Mouse (Mus musculus) MEL (cell line): ENCODE measurements around the gene Mfng. TPM values are rescaled to one million over a fixed set of nuclear protein-coding genes. Genes with fewer than 3 reads are reported as not detected.
A peak's percentile ranks its signal among the peaks of the same experiment; 100 is the strongest.

ENCODE experiments used
- DNase-seq: peaks from one replicate; pipeline ENCODE4 v3.0.0; 2011; ENCODE audit warnings: low read depth, low spot score
- H3K27ac ChIP-seq: 2 replicates; pipeline ENCODE4 v1.5.1; 2012; ENCODE audit warnings: low read depth, mild to moderate bottlenecking, control low read depth, low read length, moderate library complexity; ENCODE audit not compliant: control insufficient read depth
- H3K27me3 ChIP-seq, 2 experiments: fragments of 150-350 bp in 1 of 2; sonication (generic) in 1 of 2; 2 replicates each; pipeline ENCODE4 v1.6.1; 2012; ENCODE audit warnings: low read length in 2 of 2, mild to moderate bottlenecking in 2 of 2, improper control_type of control experiment in 1 of 2, moderate library complexity in 1 of 2; ENCODE audit not compliant: insufficient read depth in 2 of 2, control insufficient read depth in 1 of 2
- H3K36me3 ChIP-seq, 2 experiments: 2 replicates each; pipeline ENCODE4 v1.6.1; 2012 to 2014; ENCODE audit warnings: low read length in 2 of 2, improper control_type of control experiment in 1 of 2, inconsistent platforms in 1 of 2, mild to moderate bottlenecking in 1 of 2; ENCODE audit not compliant: insufficient read depth in 2 of 2, control insufficient read depth in 1 of 2
- H3K4me1 ChIP-seq, 2 experiments: fragments of 150-350 bp in 1 of 2; sonication (generic) in 1 of 2; 2 replicates each; pipeline ENCODE4 v1.6.1; 2012; ENCODE audit warnings: low read length in 2 of 2, improper control_type of control experiment in 1 of 2, mild to moderate bottlenecking in 1 of 2; ENCODE audit not compliant: insufficient read depth in 2 of 2, control insufficient read depth in 1 of 2
- H3K4me3 ChIP-seq, 2 experiments: fragments of 150-350 bp in 1 of 2; sonication (generic) in 1 of 2; 2 replicates each; pipeline ENCODE4 v1.5.1; 2012; ENCODE audit warnings: low read depth in 2 of 2, low read length in 2 of 2, mild to moderate bottlenecking in 2 of 2, moderate library complexity in 2 of 2, control low read depth in 1 of 2, improper control_type of control experiment in 1 of 2; ENCODE audit not compliant: control insufficient read depth in 1 of 2, insufficient read depth in 1 of 2
- H3K79me2 ChIP-seq: 2 replicates; pipeline ENCODE4 v1.6.1; 2012; ENCODE audit warnings: mild to moderate bottlenecking, low read length, moderate library complexity; ENCODE audit not compliant: control insufficient read depth, poor library complexity, insufficient read depth
- H3K9ac ChIP-seq: 2 replicates; pipeline ENCODE4 v1.6.1; 2012; ENCODE audit warnings: low read depth, mild to moderate bottlenecking, control low read depth, low read length, moderate library complexity; ENCODE audit not compliant: control insufficient read depth, poor library complexity, severe bottlenecking
- H3K9me3 ChIP-seq: fragments of 150-350 bp; sonication (generic); replicated peaks from 2 replicates; pipeline ENCODE4 v1.6.1; 2012; ENCODE audit warnings: mild to moderate bottlenecking, low read length, improper control_type of control experiment, moderate library complexity; ENCODE audit not compliant: insufficient read depth
- CHD1 ChIP-seq: IDR thresholded peaks from 2 replicates; pipeline ENCODE4 v1.6.1; 2012; ENCODE audit warnings: low read depth, mild to moderate bottlenecking, inconsistent platforms, low read length, improper control_type of control experiment
- CTCF ChIP-seq, 3 experiments: IDR thresholded peaks in 2 of 3; conservative IDR thresholded peaks in 1 of 3; 2 replicates each; pipeline ENCODE4 v1.5.1; 2011 to 2012; ENCODE audit warnings: low read length in 3 of 3, low read depth in 2 of 3, mild to moderate bottlenecking in 2 of 3, improper control_type of control experiment in 1 of 3, inconsistent platforms in 1 of 3, mixed read lengths in 1 of 3, moderate library complexity in 1 of 3; ENCODE audit not compliant: control insufficient read depth in 1 of 3, insufficient read depth in 1 of 3, poor library complexity in 1 of 3, severe bottlenecking in 1 of 3
- ELF1 ChIP-seq: IDR thresholded peaks from 2 replicates; pipeline ENCODE4 v1.6.1; 2014; ENCODE audit warnings: low read depth, mild to moderate bottlenecking, inconsistent platforms, low read length, improper control_type of control experiment, moderate library complexity
- KAT2A ChIP-seq: conservative IDR thresholded peaks from 2 replicates; pipeline ENCODE4 v1.6.1; 2012; ENCODE audit warnings: low read depth, low read length, improper control_type of control experiment, inconsistent platforms
- MEF2A ChIP-seq: IDR thresholded peaks from 2 replicates; pipeline ENCODE4 v1.6.1; 2014; ENCODE audit warnings: low read depth, mild to moderate bottlenecking, inconsistent platforms, low read length, improper control_type of control experiment; ENCODE audit not compliant: poor library complexity, insufficient replicate concordance, severe bottlenecking; ENCODE audit errors: extremely low read depth
- MXI1 ChIP-seq: IDR thresholded peaks from 2 replicates; pipeline ENCODE4 v1.6.1; 2011; ENCODE audit warnings: mild to moderate bottlenecking, low read depth, low read length, improper control_type of control experiment
- MYC ChIP-seq: IDR thresholded peaks from 2 replicates; pipeline ENCODE4 v1.6.1; 2011; ENCODE audit warnings: low read depth, mild to moderate bottlenecking, low read length, improper control_type of control experiment, moderate library complexity
- POLR2A ChIP-seq, 2 experiments: IDR thresholded peaks; 2 replicates each; pipeline ENCODE4 v1.6.1; 2011 to 2012; ENCODE audit warnings: low read length in 2 of 2, mild to moderate bottlenecking in 2 of 2, control low read depth in 1 of 2, improper control_type of control experiment in 1 of 2, low read depth in 1 of 2, moderate library complexity in 1 of 2; ENCODE audit not compliant: control insufficient read depth in 1 of 2, insufficient read depth in 1 of 2, poor library complexity in 1 of 2
- POLR2AphosphoS2 ChIP-seq: IDR thresholded peaks from 2 replicates; pipeline ENCODE4 v1.6.1; 2011; ENCODE audit warnings: low read length, improper control_type of control experiment
- RAD21 ChIP-seq: IDR thresholded peaks from 2 replicates; pipeline ENCODE4 v1.6.1; 2011; ENCODE audit warnings: mild to moderate bottlenecking, low read depth, low read length, improper control_type of control experiment
- RCOR1 ChIP-seq: IDR thresholded peaks from 2 replicates; pipeline ENCODE4 v1.6.1; 2012; ENCODE audit warnings: low read depth, mild to moderate bottlenecking, inconsistent platforms, low read length, improper control_type of control experiment
- SIN3A ChIP-seq: IDR thresholded peaks from 2 replicates; pipeline ENCODE4 v1.6.1; 2012; ENCODE audit warnings: low read length, improper control_type of control experiment, inconsistent platforms
- SMC3 ChIP-seq: IDR thresholded peaks from 2 replicates; pipeline ENCODE4 v1.6.1; 2011; ENCODE audit warnings: low read depth, low read length, improper control_type of control experiment
- TBP ChIP-seq: IDR thresholded peaks from 2 replicates; pipeline ENCODE4 v1.8.0; 2011; ENCODE audit warnings: low read depth, low read length, improper control_type of control experiment
- TCF12 ChIP-seq: IDR thresholded peaks from 2 replicates; pipeline ENCODE4 v1.6.1; 2014; ENCODE audit warnings: low read depth, mild to moderate bottlenecking, inconsistent platforms, low read length, improper control_type of control experiment, moderate library complexity
- USF1 ChIP-seq: IDR thresholded peaks from 2 replicates; pipeline ENCODE4 v1.6.1; 2014; ENCODE audit warnings: low read depth, mild to moderate bottlenecking, inconsistent platforms, low read length, improper control_type of control experiment, moderate library complexity
- USF2 ChIP-seq, 2 experiments: IDR thresholded peaks; 2 replicates each; pipeline ENCODE4 v1.6.1; 2011 to 2012; ENCODE audit warnings: improper control_type of control experiment in 2 of 2, low read length in 2 of 2, borderline replicate concordance in 1 of 2, inconsistent platforms in 1 of 2, low read depth in 1 of 2, mild to moderate bottlenecking in 1 of 2; ENCODE audit not compliant: insufficient read depth in 1 of 2
- ZC3H11A ChIP-seq: IDR thresholded peaks from 2 replicates; pipeline ENCODE4 v1.6.1; 2012; ENCODE audit warnings: low read depth, mild to moderate bottlenecking, inconsistent platforms, low read length, improper control_type of control experiment
- ZMIZ1 ChIP-seq: IDR thresholded peaks from 2 replicates; pipeline ENCODE4 v1.6.1; 2012; ENCODE audit warnings: low read depth, mild to moderate bottlenecking, inconsistent platforms, low read length, improper control_type of control experiment, moderate library complexity
- ZNF384 ChIP-seq: IDR thresholded peaks from 2 replicates; pipeline ENCODE4 v1.6.1; 2012; ENCODE audit warnings: low read depth, mild to moderate bottlenecking, inconsistent platforms, low read length, improper control_type of control experiment
- polyA plus RNA-seq, 2 experiments: library from polyadenylated mRNA; stranded (reverse) in 1 of 2; unstranded in 1 of 2; fragments of >175 nt in 1 of 2; fragments of >200 nt in 1 of 2; gene quantifications; 2 replicates each; pipeline versions ENCODE4 v1.2.1 to v1.2.4; 2012; ENCODE audit warnings: low replicate concordance in 2 of 2, low read depth in 1 of 2; ENCODE audit not compliant: insufficient read length in 2 of 2, insufficient read depth in 1 of 2, missing spikeins in 1 of 2
- total RNA-seq: library from RNA; depleted of rRNA; stranded (reverse); fragments of 300-350 nt; gene quantifications from 2 replicates; pipeline ENCODE4 v1.2.3, GENCODE M21; 2012

The Mfng gene
- total and polyA plus RNA-seq, 3 experiments: 17.8 to 27.1 TPM; not detected in 1

DNA sequence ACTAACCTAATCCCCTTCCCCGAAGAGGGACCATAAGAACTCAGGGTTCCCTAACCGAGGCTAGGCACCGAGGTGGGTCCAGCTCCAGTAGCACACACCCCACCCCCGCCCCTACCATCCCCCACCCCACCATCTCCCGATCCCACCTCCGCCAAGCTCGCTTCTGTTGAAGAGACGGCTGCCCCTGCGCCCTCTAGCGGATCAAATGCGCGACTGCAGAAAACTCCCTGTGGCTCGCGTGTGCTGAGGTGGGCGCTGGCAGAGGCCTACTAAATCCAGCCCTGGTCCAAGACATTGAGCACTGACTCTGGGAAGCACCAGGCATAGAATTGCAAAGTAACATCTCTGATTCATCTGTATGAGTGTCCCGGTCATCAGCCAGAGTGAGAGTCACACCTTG is 53.2 kb downstream of the Mfng start:
- Histone ChIP-seq H3K79me2 (no peaks in the 10 kb centered on the region), H3K36me3 (peaks cover 0 to 3% of the 10 kb centered on the region in 2 experiments; a peak in 1 of 4 replicates), H3K4me3 (no peak overlapping the region), H3K27me3 (peaks cover 0 to 2% of the 10 kb centered on the region in 2 experiments; a peak in 1 of 4 replicates), H3K4me1 (peaks cover 0 to 13% of the 10 kb centered on the region in 2 experiments; a peak in 2 of 4 replicates), H3K9ac (no peak overlapping the region), H3K27ac (no peak overlapping the region; the same call in 1 of the 2 replicates), H3K9me3 (no peaks in the 10 kb centered on the region)
- peak; percentile 67 for DNase-seq
- TF ChIP-seq SIN3A (no peak), MYC (no peak), POLR2A (IDR thresholded peaks at IDR 0.05; ENCODE audit: control insufficient read depth in 1 of 2, insufficient read depth in 1 of 2, low read depth in 1 of 2, low read length in 2 of 2, poor library complexity in 1 of 2) (no peak), TCF12 (no peak), CHD1 (no peak), ZNF384 (no peak), TBP (no peak), KAT2A (no peak), MXI1 (no peak), ZMIZ1 (no peak), ELF1 (no peak), ZC3H11A (peak; percentile 21; the same call in 1 of the 2 replicates), SMC3 (peak; percentile 52), RAD21 (peak; percentile 18; the same call in 1 of the 2 replicates), USF1 (no peak), CTCF (IDR thresholded peaks at IDR 0.05 in 2 of 3, conservative IDR thresholded peaks at IDR 0.05 in 1 of 3; ENCODE audit: control insufficient read depth in 1 of 3, insufficient read depth in 1 of 3, low read depth in 2 of 3, low read length in 3 of 3, poor library complexity in 1 of 3, severe bottlenecking in 1 of 3) (peak; percentile 57 to 95 (median 72)), POLR2AphosphoS2 (no peak)

DNA sequence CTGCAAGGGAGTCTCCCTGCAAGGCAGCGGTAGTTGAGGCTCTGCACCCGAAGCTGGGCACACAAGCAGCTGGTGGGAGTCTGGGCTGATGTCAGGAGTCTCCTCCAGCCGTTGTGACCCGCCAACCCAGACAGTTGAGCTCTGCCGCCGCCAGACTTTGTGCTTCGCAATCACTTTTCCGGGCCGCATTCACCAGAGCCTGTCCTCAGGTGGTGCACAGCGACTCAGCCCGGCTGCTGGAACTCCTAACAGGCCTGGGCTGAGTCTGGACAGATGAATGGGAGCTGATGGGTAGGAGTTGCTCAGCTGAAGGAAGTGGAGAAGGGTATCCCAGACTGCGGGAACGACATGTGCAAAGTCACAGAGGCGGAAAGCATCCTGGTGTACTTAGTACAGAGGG is 53.9 kb downstream of the Mfng start:
- H3K9ac ChIP-seq: no peak overlapping the region
- TF ChIP-seq RCOR1 (no peak), MEF2A (no peak), USF2 (IDR thresholded peaks at IDR 0.05; ENCODE audit: borderline replicate concordance in 1 of 2, insufficient read depth in 1 of 2, low read depth in 1 of 2, low read length in 2 of 2) (no peak), KAT2A (no peak), POLR2A (IDR thresholded peaks at IDR 0.05; ENCODE audit: control insufficient read depth in 1 of 2, insufficient read depth in 1 of 2, low read depth in 1 of 2, low read length in 2 of 2, poor library complexity in 1 of 2) (no peak), RAD21 (no peak)
- peaks cover 0 to 3% of the 10 kb centered on the region in 2 experiments; a peak in 1 of 4 replicates for H3K36me3 ChIP-seq
- peaks cover 0 to 13% of the 10 kb centered on the region in 2 experiments; a peak in 2 of 4 replicates for H3K4me1 ChIP-seq
- DNase-seq: no peak
- peaks cover 0 to under 1% of the 10 kb centered on the region in 2 experiments; a peak in 1 of 4 replicates for H3K27me3 ChIP-seq
- H3K27ac ChIP-seq: no peak overlapping the region
- H3K4me3 ChIP-seq: no peak overlapping the region
- H3K79me2 ChIP-seq: no peaks in the 10 kb centered on the region
- H3K9me3 ChIP-seq: no peaks in the 10 kb centered on the region
